Mouse (Mus musculus): ENCODE data around the gene Eftud2.

DNA sequence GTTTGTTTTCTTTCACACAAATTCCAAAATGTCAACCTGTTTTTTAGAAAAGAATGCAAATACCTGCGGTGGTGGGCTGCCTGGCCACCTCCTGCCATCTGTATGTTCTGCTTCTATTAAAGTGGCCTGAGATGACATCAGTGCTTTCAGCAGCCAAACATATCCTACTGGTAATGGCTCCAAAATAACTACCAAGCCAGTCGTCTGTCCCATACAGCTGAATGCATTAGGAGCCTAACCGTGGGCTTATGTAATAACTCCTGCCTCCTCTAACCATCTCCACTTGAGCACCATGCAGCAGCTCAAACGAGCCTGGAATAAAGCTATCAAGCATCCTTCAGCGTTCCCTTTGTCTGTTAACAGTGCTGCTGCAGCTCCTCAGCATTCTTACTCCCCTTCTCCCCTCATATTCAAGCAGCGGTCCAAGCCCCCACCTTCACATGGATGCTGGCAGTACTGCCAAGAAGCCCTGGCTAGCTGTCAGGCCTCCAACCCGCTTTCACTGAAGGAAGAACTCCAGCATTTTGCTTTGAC, 5.9 kb downstream of the Eftud2 start:
- TF ChIP-seq GATA1 (IDR thresholded peaks at IDR 0.05; ENCODE audit: low read length) (no peak), TAL1 (IDR thresholded peaks at IDR 0.05; ENCODE audit: low read length) (no peak)
